Mouse (Mus musculus) MEL (cell line): ENCODE data around the gene Zkscan6. TPM values are rescaled to one million over a fixed set of nuclear protein-coding genes. Genes with fewer than 3 reads are reported as not detected.

ENCODE experiments used
- DNase-seq: peaks from one replicate; pipeline ENCODE4 v3.0.0; 2011; ENCODE audit warnings: low read depth, low spot score
- H3K27ac ChIP-seq: 2 replicates; pipeline ENCODE4 v1.5.1; 2012; ENCODE audit warnings: low read depth, mild to moderate bottlenecking, control low read depth, low read length, moderate library complexity; ENCODE audit not compliant: control insufficient read depth
- H3K27me3 ChIP-seq, 2 experiments: fragments of 150-350 bp in 1 of 2; sonication (generic) in 1 of 2; 2 replicates each; pipeline ENCODE4 v1.6.1; 2012; ENCODE audit warnings: low read length in 2 of 2, mild to moderate bottlenecking in 2 of 2, improper control_type of control experiment in 1 of 2, moderate library complexity in 1 of 2; ENCODE audit not compliant: insufficient read depth in 2 of 2, control insufficient read depth in 1 of 2
- H3K36me3 ChIP-seq, 2 experiments: 2 replicates each; pipeline ENCODE4 v1.6.1; 2012 to 2014; ENCODE audit warnings: low read length in 2 of 2, improper control_type of control experiment in 1 of 2, inconsistent platforms in 1 of 2, mild to moderate bottlenecking in 1 of 2; ENCODE audit not compliant: insufficient read depth in 2 of 2, control insufficient read depth in 1 of 2
- H3K4me1 ChIP-seq, 2 experiments: fragments of 150-350 bp in 1 of 2; sonication (generic) in 1 of 2; 2 replicates each; pipeline ENCODE4 v1.6.1; 2012; ENCODE audit warnings: low read length in 2 of 2, improper control_type of control experiment in 1 of 2, mild to moderate bottlenecking in 1 of 2; ENCODE audit not compliant: insufficient read depth in 2 of 2, control insufficient read depth in 1 of 2
- H3K4me3 ChIP-seq, 2 experiments: fragments of 150-350 bp in 1 of 2; sonication (generic) in 1 of 2; 2 replicates each; pipeline ENCODE4 v1.5.1; 2012; ENCODE audit warnings: low read depth in 2 of 2, low read length in 2 of 2, mild to moderate bottlenecking in 2 of 2, moderate library complexity in 2 of 2, control low read depth in 1 of 2, improper control_type of control experiment in 1 of 2; ENCODE audit not compliant: control insufficient read depth in 1 of 2, insufficient read depth in 1 of 2
- H3K79me2 ChIP-seq: 2 replicates; pipeline ENCODE4 v1.6.1; 2012; ENCODE audit warnings: mild to moderate bottlenecking, low read length, moderate library complexity; ENCODE audit not compliant: control insufficient read depth, poor library complexity, insufficient read depth
- H3K9ac ChIP-seq: 2 replicates; pipeline ENCODE4 v1.6.1; 2012; ENCODE audit warnings: low read depth, mild to moderate bottlenecking, control low read depth, low read length, moderate library complexity; ENCODE audit not compliant: control insufficient read depth, poor library complexity, severe bottlenecking
- H3K9me3 ChIP-seq: fragments of 150-350 bp; sonication (generic); replicated peaks from 2 replicates; pipeline ENCODE4 v1.6.1; 2012; ENCODE audit warnings: mild to moderate bottlenecking, low read length, improper control_type of control experiment, moderate library complexity; ENCODE audit not compliant: insufficient read depth
- BHLHE40 ChIP-seq: IDR thresholded peaks from 2 replicates; pipeline ENCODE4 v1.6.1; 2012; ENCODE audit warnings: low read depth, mild to moderate bottlenecking, inconsistent platforms, low read length, improper control_type of control experiment, borderline replicate concordance
- CHD2 ChIP-seq: IDR thresholded peaks from 2 replicates; pipeline ENCODE4 v1.6.1; 2011; ENCODE audit warnings: low read length, improper control_type of control experiment
- CTCF ChIP-seq, 3 experiments: IDR thresholded peaks in 2 of 3; conservative IDR thresholded peaks in 1 of 3; 2 replicates each; pipeline ENCODE4 v1.5.1; 2011 to 2012; ENCODE audit warnings: low read length in 3 of 3, low read depth in 2 of 3, mild to moderate bottlenecking in 2 of 3, improper control_type of control experiment in 1 of 3, inconsistent platforms in 1 of 3, mixed read lengths in 1 of 3, moderate library complexity in 1 of 3; ENCODE audit not compliant: control insufficient read depth in 1 of 3, insufficient read depth in 1 of 3, poor library complexity in 1 of 3, severe bottlenecking in 1 of 3
- ELF1 ChIP-seq: IDR thresholded peaks from 2 replicates; pipeline ENCODE4 v1.6.1; 2014; ENCODE audit warnings: low read depth, mild to moderate bottlenecking, inconsistent platforms, low read length, improper control_type of control experiment, moderate library complexity
- ETS1 ChIP-seq: IDR thresholded peaks from 2 replicates; pipeline ENCODE4 v1.6.1; 2012; ENCODE audit warnings: low read depth, mild to moderate bottlenecking, inconsistent platforms, low read length, improper control_type of control experiment, moderate library complexity
- GABPA ChIP-seq: IDR thresholded peaks from 2 replicates; pipeline ENCODE4 v1.6.1; 2012; ENCODE audit warnings: low read depth, mild to moderate bottlenecking, inconsistent platforms, low read length, improper control_type of control experiment, moderate library complexity
- GATA1 ChIP-seq: IDR thresholded peaks from 2 replicates; pipeline ENCODE4 v1.6.1; 2011; ENCODE audit warnings: low read depth, low read length, improper control_type of control experiment
- HCFC1 ChIP-seq: IDR thresholded peaks from 2 replicates; pipeline ENCODE4 v1.6.1; 2012; ENCODE audit warnings: low read depth, mild to moderate bottlenecking, inconsistent platforms, low read length, improper control_type of control experiment, moderate library complexity
- MAFK ChIP-seq: IDR thresholded peaks from 2 replicates; pipeline ENCODE4 v1.6.1; 2011; ENCODE audit warnings: low read depth, mild to moderate bottlenecking, low read length, improper control_type of control experiment, borderline replicate concordance
- MAX ChIP-seq: IDR thresholded peaks from 2 replicates; pipeline ENCODE4 v1.6.1; 2011; ENCODE audit warnings: low read length, improper control_type of control experiment
- MEF2A ChIP-seq: IDR thresholded peaks from 2 replicates; pipeline ENCODE4 v1.6.1; 2014; ENCODE audit warnings: low read depth, mild to moderate bottlenecking, inconsistent platforms, low read length, improper control_type of control experiment; ENCODE audit not compliant: poor library complexity, insufficient replicate concordance, severe bottlenecking; ENCODE audit errors: extremely low read depth
- MXI1 ChIP-seq: IDR thresholded peaks from 2 replicates; pipeline ENCODE4 v1.6.1; 2011; ENCODE audit warnings: mild to moderate bottlenecking, low read depth, low read length, improper control_type of control experiment
- MYB ChIP-seq: IDR thresholded peaks from 2 replicates; pipeline ENCODE4 v1.6.1; 2011; ENCODE audit warnings: mild to moderate bottlenecking, low read depth, low read length, improper control_type of control experiment
- MYC ChIP-seq: IDR thresholded peaks from 2 replicates; pipeline ENCODE4 v1.6.1; 2011; ENCODE audit warnings: low read depth, mild to moderate bottlenecking, low read length, improper control_type of control experiment, moderate library complexity
- NELFE ChIP-seq: IDR thresholded peaks from 2 replicates; pipeline ENCODE4 v1.6.1; 2011; ENCODE audit warnings: low read depth, low read length, improper control_type of control experiment
- NRF1 ChIP-seq: IDR thresholded peaks from 2 replicates; pipeline ENCODE4 v1.6.1; 2014; ENCODE audit warnings: low read depth, mild to moderate bottlenecking, inconsistent platforms, low read length, improper control_type of control experiment, moderate library complexity; ENCODE audit not compliant: poor library complexity, insufficient read depth, severe bottlenecking
- POLR2A ChIP-seq, 2 experiments: IDR thresholded peaks; 2 replicates each; pipeline ENCODE4 v1.6.1; 2011 to 2012; ENCODE audit warnings: low read length in 2 of 2, mild to moderate bottlenecking in 2 of 2, control low read depth in 1 of 2, improper control_type of control experiment in 1 of 2, low read depth in 1 of 2, moderate library complexity in 1 of 2; ENCODE audit not compliant: control insufficient read depth in 1 of 2, insufficient read depth in 1 of 2, poor library complexity in 1 of 2
- POLR2AphosphoS2 ChIP-seq: IDR thresholded peaks from 2 replicates; pipeline ENCODE4 v1.6.1; 2011; ENCODE audit warnings: low read length, improper control_type of control experiment
- RAD21 ChIP-seq: IDR thresholded peaks from 2 replicates; pipeline ENCODE4 v1.6.1; 2011; ENCODE audit warnings: mild to moderate bottlenecking, low read depth, low read length, improper control_type of control experiment
- RCOR1 ChIP-seq: IDR thresholded peaks from 2 replicates; pipeline ENCODE4 v1.6.1; 2012; ENCODE audit warnings: low read depth, mild to moderate bottlenecking, inconsistent platforms, low read length, improper control_type of control experiment
- SMC3 ChIP-seq: IDR thresholded peaks from 2 replicates; pipeline ENCODE4 v1.6.1; 2011; ENCODE audit warnings: low read depth, low read length, improper control_type of control experiment
- TAL1 ChIP-seq: IDR thresholded peaks from 2 replicates; pipeline ENCODE4 v1.6.1; 2012; ENCODE audit warnings: mild to moderate bottlenecking, inconsistent platforms, low read length, moderate library complexity, mixed read lengths
- TBP ChIP-seq: IDR thresholded peaks from 2 replicates; pipeline ENCODE4 v1.8.0; 2011; ENCODE audit warnings: low read depth, low read length, improper control_type of control experiment
- UBTF ChIP-seq: IDR thresholded peaks from 2 replicates; pipeline ENCODE4 v1.6.1; 2012; ENCODE audit warnings: low read depth, mild to moderate bottlenecking, inconsistent platforms, low read length, improper control_type of control experiment, moderate library complexity, borderline replicate concordance; ENCODE audit not compliant: insufficient read depth
- USF1 ChIP-seq: IDR thresholded peaks from 2 replicates; pipeline ENCODE4 v1.6.1; 2014; ENCODE audit warnings: low read depth, mild to moderate bottlenecking, inconsistent platforms, low read length, improper control_type of control experiment, moderate library complexity
- USF2 ChIP-seq, 2 experiments: IDR thresholded peaks; 2 replicates each; pipeline ENCODE4 v1.6.1; 2011 to 2012; ENCODE audit warnings: improper control_type of control experiment in 2 of 2, low read length in 2 of 2, borderline replicate concordance in 1 of 2, inconsistent platforms in 1 of 2, low read depth in 1 of 2, mild to moderate bottlenecking in 1 of 2; ENCODE audit not compliant: insufficient read depth in 1 of 2
- ZC3H11A ChIP-seq: IDR thresholded peaks from 2 replicates; pipeline ENCODE4 v1.6.1; 2012; ENCODE audit warnings: low read depth, mild to moderate bottlenecking, inconsistent platforms, low read length, improper control_type of control experiment
- ZKSCAN1 ChIP-seq: IDR thresholded peaks from 2 replicates; pipeline ENCODE4 v1.6.1; 2012; ENCODE audit warnings: low read depth, mild to moderate bottlenecking, inconsistent platforms, low read length, improper control_type of control experiment, moderate library complexity
- ZMIZ1 ChIP-seq: IDR thresholded peaks from 2 replicates; pipeline ENCODE4 v1.6.1; 2012; ENCODE audit warnings: low read depth, mild to moderate bottlenecking, inconsistent platforms, low read length, improper control_type of control experiment, moderate library complexity
- ZNF384 ChIP-seq: IDR thresholded peaks from 2 replicates; pipeline ENCODE4 v1.6.1; 2012; ENCODE audit warnings: low read depth, mild to moderate bottlenecking, inconsistent platforms, low read length, improper control_type of control experiment
- polyA plus RNA-seq, 2 experiments: library from polyadenylated mRNA; stranded (reverse) in 1 of 2; unstranded in 1 of 2; fragments of >175 nt in 1 of 2; fragments of >200 nt in 1 of 2; gene quantifications; 2 replicates each; pipeline versions ENCODE4 v1.2.1 to v1.2.4; 2012; ENCODE audit warnings: low replicate concordance in 2 of 2, low read depth in 1 of 2; ENCODE audit not compliant: insufficient read length in 2 of 2, insufficient read depth in 1 of 2, missing spikeins in 1 of 2
- total RNA-seq: library from RNA; depleted of rRNA; stranded (reverse); fragments of 300-350 nt; gene quantifications from 2 replicates; pipeline ENCODE4 v1.2.3, GENCODE M21; 2012

The Zkscan6 gene
- total and polyA plus RNA-seq, 3 experiments: 12.0 to 18.1 TPM; not detected in 1

- no peak overlapping the region for H3K9ac ChIP-seq
- H3K4me1 ChIP-seq: no peaks in the 10 kb centered on the region
- TF ChIP-seq POLR2AphosphoS2 (no peak), ZC3H11A (no peak), ZKSCAN1 (no peak), RCOR1 (no peak), MEF2A (no peak), GATA1 (no peak), NELFE (no peak), USF2 (IDR thresholded peaks at IDR 0.05; ENCODE audit: borderline replicate concordance in 1 of 2, insufficient read depth in 1 of 2, low read depth in 1 of 2, low read length in 2 of 2) (no peak), POLR2A (IDR thresholded peaks at IDR 0.05; ENCODE audit: control insufficient read depth in 1 of 2, insufficient read depth in 1 of 2, low read depth in 1 of 2, low read length in 2 of 2, poor library complexity in 1 of 2) (no peak), HCFC1 (no peak)
- TF ChIP-seq, all 39 proteins: peak for 0
- DNase-seq: no peak
- no peaks in the 10 kb centered on the region for H3K79me2 ChIP-seq
- no peak overlapping the region for H3K27ac ChIP-seq
- H3K9me3 ChIP-seq: no peaks in the 10 kb centered on the region
- H3K27me3 ChIP-seq: no peaks in the 10 kb centered on the region
- H3K4me3 ChIP-seq: no peak overlapping the region
- H3K36me3 ChIP-seq: no peaks in the 10 kb centered on the region
These were observed 39.5 kb downstream of the Zkscan6 start for GRCm38 (mm10) chr11:65846446-65846845.

GRCm38 (mm10) chr11:65852066-65852465 is 45.1 kb downstream of the Zkscan6 start:
- Histone ChIP-seq H3K36me3 (no peaks in the 10 kb centered on the region), H3K27ac (no peak overlapping the region), H3K9ac (no peak overlapping the region), H3K9me3 (no peaks in the 10 kb centered on the region), H3K4me3 (no peak overlapping the region), H3K79me2 (no peaks in the 10 kb centered on the region), H3K27me3 (peaks cover 3% of the 10 kb centered on the region in 2 experiments; a peak in 3 of 4 replicates), H3K4me1 (no peaks in the 10 kb centered on the region)
- peak; percentile 46 for DNase-seq
- TF ChIP-seq MAFK (no peak), MXI1 (no peak), USF1 (no peak), ELF1 (no peak), CTCF (IDR thresholded peaks at IDR 0.05 in 2 of 3, conservative IDR thresholded peaks at IDR 0.05 in 1 of 3; ENCODE audit: control insufficient read depth in 1 of 3, insufficient read depth in 1 of 3, low read depth in 2 of 3, low read length in 3 of 3, poor library complexity in 1 of 3, severe bottlenecking in 1 of 3) (peak; percentile 23 to 58 (median 41)), POLR2A (IDR thresholded peaks at IDR 0.05; ENCODE audit: control insufficient read depth in 1 of 2, insufficient read depth in 1 of 2, low read depth in 1 of 2, low read length in 2 of 2, poor library complexity in 1 of 2) (no peak), SMC3 (peak; percentile 61), TAL1 (no peak), MEF2A (no peak), CHD2 (no peak), MYC (no peak), HCFC1 (no peak), MAX (no peak), ZC3H11A (peak; percentile 48), ETS1 (no peak), RAD21 (peak; percentile 61), NRF1 (no peak), NELFE (no peak), GATA1 (no peak), ZNF384 (no peak), POLR2AphosphoS2 (no peak), UBTF (no peak), ZKSCAN1 (no peak), BHLHE40 (no peak), GABPA (no peak), ZMIZ1 (no peak), MYB (no peak), TBP (no peak)
